Mouse (Mus musculus): ENCODE measurements around the gene Cgref1. TPM values are rescaled to one million over a fixed set of nuclear protein-coding genes. Genes with fewer than 3 reads are reported as not detected.

Gene Cgref1
- total RNA-seq, 2 experiments from 2014 or later, result 24.8 to 27.7 TPM

- DNase-seq (ENCODE audit: low spot score in 2 of 2), result peak; percentile 96 to 98
- intact Hi-C loops (cut with DNase I), result loop anchor here (1.0 to 2.0 kb wide), 2 partner anchors 19 to 39 kb away; partner anchors contain the start of genes Agbl5 and Tmem214
These were observed 37.9 kb downstream of the Cgref1 start, which contains the start of gene Ost4 for GRCm38 (mm10) chr5:30907413-30908059. Gene Ost4, minus strand, starts transcription at chr5:30907788.

- intact Hi-C loops (cut with DNase I), result no loop called here
- no peak for DNase-seq (ENCODE audit: low spot score in 2 of 2)
These were observed 43.5 kb downstream of the Cgref1 start for GRCm38 (mm10) chr5:30901860-30902259.

- DNase-seq (ENCODE audit: low spot score in 2 of 2), result no peak
- intact Hi-C loops (cut with DNase I), result no loop called here
These were observed 55.0 kb downstream of the Cgref1 start for GRCm38 (mm10) chr5:30890375-30890774.

GRCm38 (mm10) chr5:30889088-30889754 lies 56.2 kb downstream of the Cgref1 start:
- intact Hi-C loops (cut with DNase I), result no loop called here
- DNase-seq (ENCODE audit: low spot score in 2 of 2), result peak in 1 of 2 experiments; percentile 25

- peak; percentile 96 to 97 for DNase-seq (ENCODE audit: low spot score in 2 of 2)
- intact Hi-C loops (cut with DNase I), result loop anchor here (1.0 kb wide), 1 partner anchor 19 kb away; the partner anchor contains the start of gene Ost4
These were observed 56.9 kb downstream of the Cgref1 start, which contains the start of gene Agbl5 for GRCm38 (mm10) chr5:30888337-30889087. Gene Agbl5, plus strand, starts transcription at chr5:30888694.

- peak; percentile 94 to 98 for DNase-seq (ENCODE audit: low spot score in 2 of 2)
These were observed 57.5 kb downstream of the Cgref1 start for GRCm38 (mm10) chr5:30887858-30888336.

GRCm38 (mm10) chr5:30887331-30887761 lies 58.0 kb downstream of the Cgref1 start:
- intact Hi-C loops (cut with DNase I), result no loop called here
- peak in 1 of 2 experiments; percentile 51 for DNase-seq (ENCODE audit: low spot score in 2 of 2)

More at GRCm38 (mm10) chr5:30887858-30888336, 57.5 kb downstream of the Cgref1 start:
- intact Hi-C loops (cut with DNase I), result loop anchor here (1.0 kb wide), 1 partner anchor 19 kb away; the partner anchor contains the start of gene Ost4

GRCm38 (mm10) chr5:30886731-30887130 lies 58.7 kb downstream of the Cgref1 start:
- no peak for DNase-seq (ENCODE audit: low spot score in 2 of 2)
- intact Hi-C loops (cut with DNase I), result no loop called here

GRCm38 (mm10) chr5:30886209-30886608 lies 59.2 kb downstream of the Cgref1 start:
- intact Hi-C loops (cut with DNase I), result no loop called here
- DNase-seq (ENCODE audit: low spot score in 2 of 2), result no peak

Other genes starting within 250 kb of the Cgref1 start
- 10 to 100 TPM; 27.7 to 31.5 TPM for gene Dpysl5, start 234.0 kb downstream of the Cgref1 start, total RNA-seq (2021)
- gene Mapre3, start 130.9 kb downstream of the Cgref1 start, total RNA-seq (2021), result 100 to 1,000 TPM; 210 to 224 TPM
- 10 to 100 TPM; 65.5 to 71.3 TPM for gene Tmem214, start 77.6 kb downstream of the Cgref1 start, total RNA-seq (2021)
- 10 to 100 TPM; 14.3 to 17.8 TPM for gene Agbl5, start 56.9 kb downstream of the Cgref1 start, total RNA-seq (2021)
- 100 to 1,000 TPM in 1 of 2 experiments, 10 to 100 TPM in 1; 98.1 to 103 TPM for gene Ost4, start 37.8 kb downstream of the Cgref1 start, total RNA-seq (2021)
- gene Emilin1, start 32.2 kb downstream of the Cgref1 start, total RNA-seq (2021), result 1 to 10 TPM; 2.1 to 2.3 TPM
- gene Khk, start 24.2 kb downstream of the Cgref1 start, total RNA-seq (2021), result 10 to 100 TPM; 15.1 to 15.9 TPM
- gene Preb, start 14.8 kb upstream of the Cgref1 start, total RNA-seq (2021), result 100 to 1,000 TPM; 125 to 133 TPM
- under 1 TPM; 0.16 to 0.25 TPM for gene Tcf23, start 23.1 kb upstream of the Cgref1 start, total RNA-seq (2021)
- 10 to 100 TPM; 70.8 to 71.4 TPM for gene Atraid, start 102.7 kb upstream of the Cgref1 start, total RNA-seq (2021)
- 10 to 100 TPM; 12.4 to 16.7 TPM for gene Slc5a6, start 103.3 kb upstream of the Cgref1 start, total RNA-seq (2021)
- gene Cad, start 109.2 kb upstream of the Cgref1 start, total RNA-seq (2021), result 10 to 100 TPM; 17.4 to 25.5 TPM
- gene Dnajc5g, start 160.7 kb upstream of the Cgref1 start, total RNA-seq (2021), result not detected
- gene Slc30a3, start 162.6 kb upstream of the Cgref1 start, total RNA-seq (2021), result 100 to 1,000 TPM; 163 to 170 TPM
- gene Trim54, start 171.1 kb upstream of the Cgref1 start, total RNA-seq (2021), result 1 to 10 TPM; 2.5 to 4.0 TPM
- 1 to 10 TPM; 1.5 to 2.2 TPM for gene Ucn, start 193.2 kb upstream of the Cgref1 start, total RNA-seq (2021)
- gene Mpv17, start 208.7 kb upstream of the Cgref1 start, total RNA-seq (2021), result 10 to 100 TPM; 47.5 to 48.6 TPM
- 1 to 10 TPM; 3.5 to 3.8 TPM for gene Gm29609, start 234.3 kb upstream of the Cgref1 start, total RNA-seq (2021)
- gene Gtf3c2, start 234.6 kb upstream of the Cgref1 start, total RNA-seq (2021), result 10 to 100 TPM; 53.3 to 57.8 TPM
- 10 to 100 TPM; 72.2 to 75.5 TPM for gene Snx17, start 247.6 kb upstream of the Cgref1 start, total RNA-seq (2021)
- 10 to 100 TPM; 39.0 to 44.2 TPM for gene Eif2b4, start 247.8 kb upstream of the Cgref1 start, total RNA-seq (2021)

Measured in left cerebral cortex, postnatal 25 days (tissue).